In the genomic region with DNA sequence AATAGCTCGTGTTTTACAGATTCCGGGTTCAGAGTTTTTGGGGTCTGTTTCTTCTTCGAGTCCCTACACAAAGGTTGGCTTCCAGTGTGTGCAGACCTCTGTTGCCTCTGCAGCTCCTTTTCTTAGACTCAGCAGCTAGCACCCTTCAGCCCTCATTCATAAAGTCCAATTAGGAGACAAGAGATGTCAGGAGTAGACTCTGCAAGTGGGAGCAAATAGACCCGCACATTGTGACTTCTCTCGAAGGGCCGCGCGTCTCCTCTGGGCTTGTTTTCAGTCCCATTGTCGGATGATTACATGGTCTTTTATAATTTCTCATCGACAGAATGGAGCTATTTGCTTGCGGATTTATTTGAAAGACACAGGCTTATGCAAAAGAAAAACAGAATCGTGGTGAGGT, we compare ENCODE assay signal across 11 mouse cellular contexts.
"Had no signal": no experiment of that assay in that cellular context is flagged by ENCODE, and none has a peak within 500 bp of the region (broad histone marks: within the 10 kb centered on the region; RNA-seq: fewer than 3 reads in every experiment).

No protein-coding gene starts in this region.

- DNase-seq: kidney, adult 18-20 months; kidney, postnatal 10 days; kidney, postnatal 4 days; left cerebral cortex, postnatal 4 days; lung, adult 18-20 months; right cerebral cortex, adult 18-20 months; right cerebral cortex, postnatal 25 days; thymus, postnatal 36 days had no signal

- H3K4me1 ChIP-seq: limb, embryonic 13.5 days had no signal

- H3K4me2 ChIP-seq: limb, embryonic 13.5 days had no signal

- H3K9me3 ChIP-seq: limb, embryonic 13.5 days had no signal

- H3K4me3 ChIP-seq: layer of hippocampus, adult 2 months; limb, embryonic 13.5 days had no signal

- H3K36me3 ChIP-seq: limb, embryonic 13.5 days had no signal

- H3K27me3 ChIP-seq: limb, embryonic 13.5 days had no signal

- H3K27ac ChIP-seq: layer of hippocampus, adult 2 months; limb, embryonic 13.5 days; liver, embryonic 14.5 days had no signal

- H3K9ac ChIP-seq: limb, embryonic 13.5 days; liver, embryonic 14.5 days had no signal
